Mouse (Mus musculus) neural tube, embryonic 14.5 days (tissue): Measurements from ENCODE around the gene Aff3. TPM values are rescaled to one million over a fixed set of nuclear protein-coding genes. Genes with fewer than 3 reads are reported as not detected.

Experiments used
- ATAC-seq: fragments of 200-750 bp; cut with Nextera tagmentation; 2 replicates; pipeline ENCODE4 v1.8.0; 2017; ENCODE audit warnings: low read depth, mild to moderate bottlenecking, moderate TSS enrichment, moderate library complexity
- H3K27ac ChIP-seq: fragments of 300-500 bp; sonication (generic); 2 replicates; pipeline ENCODE4 v1.5.1; 2014; ENCODE audit warnings: low read depth, mild to moderate bottlenecking, control low read depth, low read length, moderate library complexity, mixed read lengths
- H3K27me3 ChIP-seq: fragments of 300-500 bp; sonication (generic); 2 replicates; pipeline ENCODE4 v1.6.1; 2014; ENCODE audit warnings: low read length; ENCODE audit not compliant: control insufficient read depth, insufficient read depth
- H3K36me3 ChIP-seq: fragments of 300-500 bp; sonication (generic); 2 replicates; pipeline ENCODE4 v1.6.1; 2014; ENCODE audit warnings: low read length, mixed read lengths; ENCODE audit not compliant: control insufficient read depth, insufficient read depth
- H3K4me1 ChIP-seq: fragments of 300-500 bp; sonication (generic); 2 replicates; pipeline ENCODE4 v1.6.1; 2014; ENCODE audit warnings: low read length; ENCODE audit not compliant: control insufficient read depth, insufficient read depth
- H3K4me2 ChIP-seq: fragments of 300-500 bp; sonication (generic); 2 replicates; pipeline ENCODE4 v1.6.1; 2014; ENCODE audit warnings: mild to moderate bottlenecking, low read depth, low read length, control low read depth
- H3K4me3 ChIP-seq: fragments of 300-500 bp; sonication (generic); 2 replicates; pipeline ENCODE4 v1.5.1; 2014; ENCODE audit warnings: low read depth, low read length, control low read depth, mixed read lengths
- H3K9ac ChIP-seq: fragments of 300-500 bp; sonication (generic); replicated peaks from 2 replicates; pipeline ENCODE4 v1.6.1; 2014; ENCODE audit warnings: low read depth, mild to moderate bottlenecking, control low read depth, low read length, mixed read lengths
- H3K9me3 ChIP-seq: fragments of 300-500 bp; sonication (generic); 2 replicates; pipeline ENCODE4 v1.6.1; 2016; ENCODE audit warnings: low read length; ENCODE audit not compliant: control insufficient read depth
- WGBS: fragments of 180-500 bp; shearing (Covaris S2); extraction: QIAGEN DNeasy Blood & Tissue Kit; methylation state at CpG from one replicate; pipeline ENCODE4 v1.1.7; 2014; 5-methylcytosine and 5-hydroxymethylcytosine counted together
- polyA plus RNA-seq: library from polyadenylated mRNA; unstranded; fragments of >200 nt; fragmentation: Nextera tagmentation; extraction: Ambion mirVana; gene quantifications from 2 replicates; pipeline ENCODE4 v1.2.1, GENCODE M21; 2014

Gene Aff3
- polyA plus RNA-seq, 1 experiment from 2014 or later: 26.6 TPM

- H3K9ac ChIP-seq: no peak overlapping the region
- ATAC-seq: peak; percentile 38; the same call in 1 of the 2 replicates
Observed at GRCm38 (mm10) chr1:38503431-38504089, 161.2 kb downstream of the Aff3 start.

GRCm38 (mm10) chr1:38502797-38503196 is 162.0 kb downstream of the Aff3 start:
- WGBS: 23% methylated on average over 7 of the region's 7 CpGs
- no peak overlapping the region for H3K4me2 ChIP-seq
- H3K36me3 ChIP-seq: no peaks in the 10 kb centered on the region
- H3K27me3 ChIP-seq: no peaks in the 10 kb centered on the region
- peak; percentile 86 for ATAC-seq
- H3K4me3 ChIP-seq: no peak overlapping the region
- H3K9ac ChIP-seq: no peak overlapping the region
- H3K9me3 ChIP-seq: no peaks in the 10 kb centered on the region
- H3K27ac ChIP-seq: peak overlapping the region; percentile 45; the same call in 1 of the 2 replicates
- H3K4me1 ChIP-seq: peaks cover 19% of the 10 kb centered on the region

More at GRCm38 (mm10) chr1:38503431-38504089, 161.2 kb downstream of the Aff3 start:
- H3K27ac ChIP-seq: no peak overlapping the region
- no peaks in the 10 kb centered on the region for H3K36me3 ChIP-seq
- 66% methylated on average over 13 of the region's 13 CpGs for WGBS
- no peak overlapping the region for H3K4me3 ChIP-seq
- no peak overlapping the region for H3K4me2 ChIP-seq
- H3K27me3 ChIP-seq: no peaks in the 10 kb centered on the region
- H3K4me1 ChIP-seq: peaks cover 13% of the 10 kb centered on the region
- H3K9me3 ChIP-seq: no peaks in the 10 kb centered on the region

DNA sequence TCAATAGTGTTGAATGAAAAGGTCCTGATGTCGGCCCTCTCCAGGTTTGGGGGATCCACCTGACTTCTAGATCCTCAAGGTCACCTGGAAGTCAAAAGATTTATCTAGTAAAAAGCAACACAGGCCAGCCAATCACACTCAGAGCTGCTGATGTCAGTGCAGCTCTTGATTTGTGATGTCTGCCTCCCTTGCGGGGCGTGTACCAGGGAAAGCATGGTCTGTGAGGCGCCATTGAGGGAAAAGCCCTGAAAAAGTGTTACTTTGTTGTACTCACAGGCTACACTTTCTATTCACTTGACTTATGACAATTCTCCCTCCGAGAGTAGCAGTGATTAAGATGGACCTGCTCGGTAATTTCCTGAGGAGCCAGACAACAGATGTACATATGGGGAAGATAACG is 163.5 kb downstream of the Aff3 start:
- Histone ChIP-seq H3K4me2 (no peak overlapping the region), H3K9me3 (no peaks in the 10 kb centered on the region), H3K4me3 (no peak overlapping the region), H3K4me1 (peaks cover 28% of the 10 kb centered on the region), H3K27me3 (no peaks in the 10 kb centered on the region), H3K36me3 (no peaks in the 10 kb centered on the region), H3K27ac (no peak overlapping the region), H3K9ac (no peak overlapping the region)
- 68% methylated on average over 7 of the region's 7 CpGs for WGBS
- no peak for ATAC-seq

- WGBS: 84% methylated on average over 6 of the region's 6 CpGs
- peaks cover 28% of the 10 kb centered on the region for H3K4me1 ChIP-seq
Observed at GRCm38 (mm10) chr1:38499500-38499899, 165.3 kb downstream of the Aff3 start.

GRCm38 (mm10) chr1:38497576-38497975 is 167.2 kb downstream of the Aff3 start:
- Histone ChIP-seq H3K9me3 (no peaks in the 10 kb centered on the region), H3K4me2 (no peak overlapping the region), H3K27me3 (no peaks in the 10 kb centered on the region), H3K27ac (peak overlapping the region; percentile 28; the same call in 1 of the 2 replicates), H3K4me3 (no peak overlapping the region), H3K9ac (no peak overlapping the region), H3K36me3 (no peaks in the 10 kb centered on the region), H3K4me1 (peaks cover 24% of the 10 kb centered on the region)
- WGBS: 34% methylated on average over 6 of the region's 6 CpGs
- no peak for ATAC-seq

More at GRCm38 (mm10) chr1:38499500-38499899, 165.3 kb downstream of the Aff3 start:
- no peaks in the 10 kb centered on the region for H3K27me3 ChIP-seq
- no peaks in the 10 kb centered on the region for H3K36me3 ChIP-seq
- no peak overlapping the region for H3K4me3 ChIP-seq
- no peak overlapping the region for H3K4me2 ChIP-seq
- H3K9ac ChIP-seq: no peak overlapping the region
- no peak overlapping the region for H3K27ac ChIP-seq
- no peak for ATAC-seq
- H3K9me3 ChIP-seq: no peaks in the 10 kb centered on the region

DNA sequence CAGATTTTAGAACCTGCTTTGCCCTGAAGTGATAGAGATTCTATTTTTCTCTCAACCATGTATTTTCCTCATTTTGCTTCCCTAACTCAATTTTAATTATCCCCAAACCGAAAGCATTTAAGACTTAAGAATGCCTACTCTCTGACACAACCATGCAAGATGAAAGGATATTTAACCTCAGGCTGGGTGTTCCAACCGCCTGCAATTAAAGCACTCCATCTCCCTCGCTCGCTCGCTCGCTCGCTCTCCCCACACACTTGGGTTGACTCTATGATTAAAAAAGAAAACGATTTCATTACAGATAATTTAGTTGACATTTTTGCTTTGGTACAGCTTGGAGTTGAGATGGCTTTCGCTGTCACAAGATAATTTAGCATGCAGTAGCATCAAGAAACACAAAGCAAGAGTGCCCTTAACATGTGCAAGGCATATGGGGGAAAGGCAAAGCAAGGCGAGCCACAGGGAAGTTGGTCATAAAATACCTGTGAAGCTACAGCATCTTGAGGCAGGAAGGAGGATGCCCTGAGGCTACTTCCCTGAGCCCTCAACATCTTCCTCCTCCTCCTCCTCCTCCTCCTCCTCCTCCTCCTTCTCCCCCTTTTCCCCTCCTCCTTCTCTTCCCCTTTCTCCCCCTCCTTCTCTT is 167.7 kb downstream of the Aff3 start:
- H3K4me2 ChIP-seq: no peak overlapping the region
- peaks cover 18% of the 10 kb centered on the region for H3K4me1 ChIP-seq
- 0 out of 2 replicates have a peak overlapping the region, but pooled peaks have one; percentile 2 for H3K27ac ChIP-seq
- no peaks in the 10 kb centered on the region for H3K27me3 ChIP-seq
- no peaks in the 10 kb centered on the region for H3K9me3 ChIP-seq
- 0 out of 2 replicates have a peak, but pooled peaks have one; percentile 59 for ATAC-seq
- H3K9ac ChIP-seq: no peak overlapping the region
- H3K36me3 ChIP-seq: no peaks in the 10 kb centered on the region
- 49% methylated on average over 10 of the region's 10 CpGs for WGBS
- H3K4me3 ChIP-seq: no peak overlapping the region

- Histone ChIP-seq H3K27me3 (no peaks in the 10 kb centered on the region), H3K4me3 (no peak overlapping the region), H3K4me1 (peaks cover 15% of the 10 kb centered on the region), H3K9me3 (no peaks in the 10 kb centered on the region), H3K36me3 (no peaks in the 10 kb centered on the region), H3K9ac (no peak overlapping the region), H3K4me2 (no peak overlapping the region), H3K27ac (no peak overlapping the region)
- WGBS: 94% methylated on average over 2 of the region's 2 CpGs
- ATAC-seq: no peak
Observed at GRCm38 (mm10) chr1:38495284-38495683, 169.5 kb downstream of the Aff3 start.

- Histone ChIP-seq H3K4me1 (peaks cover 4% of the 10 kb centered on the region; the same call in 1 of the 2 replicates), H3K4me2 (no peak overlapping the region), H3K9ac (no peak overlapping the region), H3K27ac (no peak overlapping the region), H3K27me3 (no peaks in the 10 kb centered on the region), H3K4me3 (no peak overlapping the region), H3K36me3 (no peaks in the 10 kb centered on the region), H3K9me3 (no peaks in the 10 kb centered on the region)
- no peak for ATAC-seq
- WGBS: 87% methylated on average over 6 of the region's 6 CpGs
Observed at GRCm38 (mm10) chr1:38489733-38490132, 175.0 kb downstream of the Aff3 start.

GRCm38 (mm10) chr1:38488667-38489210 is 176.0 kb downstream of the Aff3 start:
- no peaks in the 10 kb centered on the region for H3K36me3 ChIP-seq
- no peak overlapping the region for H3K9ac ChIP-seq
- H3K9me3 ChIP-seq: no peaks in the 10 kb centered on the region
- H3K27me3 ChIP-seq: no peaks in the 10 kb centered on the region
- H3K27ac ChIP-seq: no peak overlapping the region
- H3K4me2 ChIP-seq: no peak overlapping the region
- peaks cover 4% of the 10 kb centered on the region; the same call in 1 of the 2 replicates for H3K4me1 ChIP-seq
- WGBS: 56% methylated on average over 8 of the region's 8 CpGs
- no peak for ATAC-seq
- H3K4me3 ChIP-seq: no peak overlapping the region
